Mouse (Mus musculus) left cerebral cortex, adult 8-10 months (tissue): Measurements from ENCODE around the gene Bspry. TPM values are rescaled to one million over a fixed set of nuclear protein-coding genes. Genes with fewer than 3 reads are reported as not detected.
"Not testable (repeated sequence)": the region's sequence is repeated elsewhere in the genome, so short reads cannot be mapped to it uniquely, and the experiment has no call there.

Experiments used
- DNase-seq, 2 experiments: peaks; one replicate each; pipeline ENCODE4 v3.0.0; 2022; ENCODE audit warnings: low spot score in 2 of 2
- total RNA-seq, 4 experiments: library from RNA; stranded (reverse); gene quantifications; 2 replicates each; pipeline ENCODE4 v1.2.4; 2022

The Bspry gene
- under 1 TPM in 3 of 4 experiments, not detected in 1; 0.32 to 0.61 (median 0.41) TPM for total RNA-seq

GRCm38 (mm10) chr4:62479937-62480708 is at the start of gene Bspry:
Gene Bspry (plus strand): TSS chr4:62480053.
- DNase-seq = no peak

GRCm38 (mm10) chr4:62430678-62431077 is 49.2 kb upstream of the Bspry start:
- no peak for DNase-seq

GRCm38 (mm10) chr4:62431522-62431921 is 48.3 kb upstream of the Bspry start:
- no peak for DNase-seq

GRCm38 (mm10) chr4:62433939-62434870 is 45.6 kb upstream of the Bspry start:
- DNase-seq = no peak

- no peak for DNase-seq
Measured at GRCm38 (mm10) chr4:62435081-62435480, 44.8 kb upstream of the Bspry start, which contains the start of gene Rnf183. Gene Rnf183 (minus strand): TSS chr4:62435252.

GRCm38 (mm10) chr4:62437256-62437778 is 42.5 kb upstream of the Bspry start:
- no peak for DNase-seq

GRCm38 (mm10) chr4:62437871-62438270 is 42.0 kb upstream of the Bspry start:
- no peak for DNase-seq

- DNase-seq = no peak
Measured at GRCm38 (mm10) chr4:62439793-62440192, 40.1 kb upstream of the Bspry start.

- no peak for DNase-seq
Measured at GRCm38 (mm10) chr4:62440544-62440943, 39.3 kb upstream of the Bspry start.

GRCm38 (mm10) chr4:62440986-62441385 is 38.9 kb upstream of the Bspry start:
- no peak for DNase-seq

- DNase-seq = peak in 1 of 2 experiments; percentile 20
Measured at GRCm38 (mm10) chr4:62454995-62455394, 24.9 kb upstream of the Bspry start.

GRCm38 (mm10) chr4:62459081-62459480 is 20.8 kb upstream of the Bspry start:
- peak in 1 of 2 experiments; percentile 66 for DNase-seq

GRCm38 (mm10) chr4:62460348-62460747 is 19.5 kb upstream of the Bspry start:
- DNase-seq = no peak

GRCm38 (mm10) chr4:62463124-62463523 is 16.7 kb upstream of the Bspry start:
- no peak for DNase-seq

GRCm38 (mm10) chr4:62468158-62468557 is 11.7 kb upstream of the Bspry start:
- DNase-seq = no peak

GRCm38 (mm10) chr4:62470598-62471051 is 9.2 kb upstream of the Bspry start, which contains the start of gene Wdr31:
Gene Wdr31 (minus strand): TSS chr4:62470896.
- DNase-seq = peak; percentile 69 to 77

- peak in 1 of 2 experiments; percentile 47 for DNase-seq
Measured at GRCm38 (mm10) chr4:62472071-62472470, 7.8 kb upstream of the Bspry start.

- DNase-seq = no peak
Measured at GRCm38 (mm10) chr4:62475131-62475530, 4.7 kb upstream of the Bspry start.

- DNase-seq = no peak
Measured at GRCm38 (mm10) chr4:62475793-62476192, 4.1 kb upstream of the Bspry start.

GRCm38 (mm10) chr4:62477542-62478244 is 2.2 kb upstream of the Bspry start:
- no peak for DNase-seq

GRCm38 (mm10) chr4:62479593-62479936 is 288 bp upstream of the Bspry start:
- DNase-seq = not testable (repeated sequence)
